Mouse (Mus musculus) heart, postnatal 10 days (tissue): ENCODE measurements around the gene Zc3h12d. TPM values are rescaled to one million over a fixed set of nuclear protein-coding genes. Genes with fewer than 3 reads are reported as not detected.

Experiments
- DNase-seq, 2 experiments: peaks; one replicate each; pipeline ENCODE4 v3.0.0; 2021
- intact Hi-C: fragments of 180-260 bp; cut with DNase I; formaldehyde crosslinking; loops from one replicate; pipeline ENCODE4 v1.15.1; 2025
- total RNA-seq, 2 experiments: library from RNA; stranded (reverse); gene quantifications; 2 replicates each; pipeline ENCODE4 v1.2.3; 2021

Zc3h12d gene
- total RNA-seq = under 1 TPM; 0.17 to 0.25 TPM

DNA sequence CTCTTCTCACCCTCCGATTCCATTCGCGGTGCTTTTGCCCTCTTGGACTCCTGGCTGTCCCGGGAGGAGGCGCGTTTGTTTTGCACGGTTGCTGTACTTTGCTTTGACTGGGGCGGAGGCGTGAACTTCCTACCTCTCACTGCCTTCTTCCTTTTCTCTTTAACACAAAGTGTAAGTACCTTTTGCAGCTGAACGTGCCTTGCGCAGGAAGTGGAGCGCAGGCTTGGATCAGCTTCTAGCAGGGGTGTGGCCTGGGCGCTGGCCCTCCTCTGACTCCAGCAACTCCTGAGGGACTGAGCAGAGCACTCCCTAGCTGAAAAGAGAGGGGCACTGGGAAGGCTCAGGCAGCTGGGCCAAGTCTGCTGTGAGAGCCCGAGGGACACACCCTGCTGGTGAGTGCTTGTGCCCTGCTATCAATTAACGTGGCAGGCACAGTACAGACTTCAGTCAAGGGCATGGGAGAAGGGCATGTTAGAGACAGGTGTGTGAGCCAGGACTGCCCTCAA is at the start of gene Zc3h12d:
TSS of gene Zc3h12d (plus strand) at position 300 of the 506 bp plus-strand sequence.
- DNase-seq = peak; percentile 52
- intact Hi-C loops = no loop called here

DNA sequence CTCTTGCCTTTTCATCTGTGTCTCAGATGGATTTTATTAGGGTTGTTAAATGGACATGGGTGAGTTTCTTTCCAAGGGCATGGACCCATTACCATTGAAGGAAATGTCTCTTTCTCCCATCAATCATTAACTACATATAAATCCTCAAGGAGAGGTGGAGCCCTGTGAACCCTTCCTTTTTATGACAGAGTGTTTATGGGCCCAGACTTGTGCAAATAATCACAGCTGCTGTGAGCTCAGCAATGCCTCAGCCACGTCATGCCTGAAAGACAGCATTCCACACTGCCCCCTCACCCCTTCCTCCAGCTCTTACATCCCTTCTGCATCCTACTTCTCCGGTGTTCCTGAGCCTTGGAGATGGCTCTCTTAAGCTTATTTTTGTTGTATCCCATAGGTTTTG is 45.0 kb upstream of the Zc3h12d start:
- intact Hi-C loops = no loop called here
- no peak for DNase-seq

DNA sequence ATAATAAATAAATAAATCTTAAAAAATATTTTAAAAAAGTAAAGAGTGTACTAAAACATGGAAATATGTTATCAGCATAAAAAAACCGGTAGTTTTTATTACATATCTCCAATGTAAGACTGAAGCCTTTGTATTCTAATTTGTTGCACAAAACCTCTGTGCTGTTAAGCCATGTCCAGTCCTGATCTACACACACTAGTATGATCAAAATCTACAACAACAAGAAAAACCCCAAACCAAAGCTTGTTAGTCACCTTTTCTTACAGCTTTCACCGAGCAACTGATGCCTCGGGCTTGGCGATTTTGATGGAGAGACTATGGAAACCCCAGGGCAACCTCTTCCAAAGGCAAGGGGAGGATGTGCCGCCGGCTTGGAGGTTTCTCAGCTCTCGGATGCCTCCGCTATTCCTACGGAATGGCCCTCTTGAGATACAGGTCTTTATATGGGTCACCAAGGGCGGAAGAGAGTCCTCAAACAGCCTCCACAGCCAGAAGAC is 40.0 kb upstream of the Zc3h12d start:
- DNase-seq = no peak
- intact Hi-C loops = no loop called here

DNA sequence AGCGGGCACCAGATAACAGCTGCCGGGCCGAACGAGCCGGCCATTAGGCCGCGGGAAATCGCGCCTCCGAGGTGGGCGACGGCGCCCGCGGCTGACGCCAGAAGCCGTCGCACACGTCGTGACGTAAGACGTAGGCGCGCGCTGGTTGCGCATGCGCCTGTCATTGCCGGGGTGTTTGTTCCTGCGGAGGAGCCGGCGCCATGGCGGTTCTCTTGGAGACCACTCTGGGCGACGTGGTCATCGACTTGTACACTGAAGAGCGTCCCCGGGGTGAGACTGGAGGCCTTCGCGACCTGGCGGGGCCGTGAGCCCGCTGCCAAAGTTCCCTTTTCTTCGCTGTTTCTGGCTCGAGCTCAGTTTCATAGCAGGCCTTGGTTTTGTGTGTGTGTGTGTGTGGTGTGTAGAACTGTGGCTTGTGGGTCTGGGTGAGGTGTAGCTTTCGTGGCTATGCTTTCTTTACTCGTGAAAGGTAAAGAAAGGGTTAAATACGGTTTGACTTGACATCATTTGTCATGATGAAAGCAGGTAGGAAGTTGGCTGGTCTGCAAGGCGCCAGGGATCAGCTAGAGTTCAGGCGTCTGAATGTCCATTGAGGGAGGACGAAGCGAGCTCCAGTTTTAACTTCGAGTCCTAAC is 39.4 kb upstream of the Zc3h12d start, which contains the start of the genes Ginm1 and Ppil4:
TSS of gene Ginm1 (minus strand) at position 74 of the 635 bp plus-strand sequence.
TSS of gene Ppil4 (plus strand) at position 141 of the 635 bp plus-strand sequence.
- intact Hi-C loops = no loop called here
- DNase-seq = peak; percentile 91 to 94

DNA sequence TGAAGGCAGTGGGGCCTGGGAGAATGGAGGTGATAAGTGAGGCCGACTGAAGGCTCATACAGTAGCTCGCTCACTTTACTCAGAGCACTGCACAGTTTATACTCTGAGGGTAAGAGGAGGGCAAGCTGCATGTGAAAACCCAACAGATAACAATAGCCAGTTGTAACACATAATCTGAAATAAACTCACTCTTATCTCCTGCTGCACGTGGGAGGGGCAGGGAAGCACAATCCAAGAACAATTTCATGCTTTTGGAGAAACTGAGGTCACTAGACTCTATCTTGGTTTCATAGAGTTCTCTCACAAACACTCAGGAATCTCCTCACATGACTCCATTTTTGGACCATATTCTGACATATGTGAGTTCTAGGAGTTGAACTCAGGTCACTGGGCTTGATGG is 31.0 kb upstream of the Zc3h12d start:
- intact Hi-C loops = no loop called here
- no peak for DNase-seq

DNA sequence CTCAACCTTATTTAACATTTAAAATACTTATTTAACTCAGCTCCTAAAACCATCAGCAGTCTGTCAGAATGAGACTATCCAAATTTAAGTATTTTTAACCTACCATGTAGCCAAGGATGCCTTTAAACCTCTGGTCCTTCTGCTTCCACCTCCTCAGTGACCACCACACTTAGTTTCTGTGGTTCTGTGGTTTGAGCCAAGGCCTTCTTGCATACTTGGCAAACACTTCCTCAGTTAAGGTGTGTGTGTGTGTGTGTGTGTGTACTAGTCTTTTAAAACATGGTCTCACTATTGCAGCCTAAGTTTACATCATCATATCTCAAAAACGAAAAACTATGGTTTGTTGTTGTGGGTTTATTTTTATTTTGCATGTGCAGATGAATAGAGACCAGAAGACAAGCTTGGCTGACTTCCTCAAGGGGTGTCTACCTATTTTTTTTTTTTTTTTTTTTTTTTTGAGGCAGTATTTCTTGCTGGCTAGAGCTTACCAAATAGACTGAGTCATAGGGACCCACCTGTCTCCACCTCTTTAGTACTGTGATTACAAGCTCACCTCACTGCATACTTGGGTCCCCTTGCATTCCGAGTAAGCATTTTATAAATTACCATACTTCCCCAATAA is 29.6 kb upstream of the Zc3h12d start:
- intact Hi-C loops = no loop called here
- DNase-seq = no peak

DNA sequence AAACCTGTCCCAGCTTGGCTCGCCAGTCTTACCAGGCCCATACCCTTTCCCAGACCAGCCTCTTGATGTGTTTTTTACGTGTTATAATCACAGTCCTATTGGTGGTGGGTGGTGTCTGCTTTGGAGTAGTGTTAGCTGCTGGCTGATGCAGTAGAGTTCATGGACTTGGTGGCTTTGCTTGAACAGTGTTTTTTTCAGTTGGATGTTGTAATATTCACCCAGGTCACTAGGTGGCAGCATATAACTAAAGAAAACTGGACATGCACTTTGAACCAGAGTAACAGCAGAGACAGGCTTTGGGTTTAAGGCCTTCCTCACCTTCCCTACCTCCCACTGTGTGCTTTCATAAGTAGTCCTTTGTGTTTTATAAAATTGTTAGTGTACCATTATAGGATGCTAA is 22.3 kb upstream of the Zc3h12d start:
- intact Hi-C loops = loop anchor here (1.0 kb wide), 3 partner anchors 73 to 430 kb away; no protein-coding TSS in a partner anchor
- peak; percentile 73 to 83 for DNase-seq

DNA sequence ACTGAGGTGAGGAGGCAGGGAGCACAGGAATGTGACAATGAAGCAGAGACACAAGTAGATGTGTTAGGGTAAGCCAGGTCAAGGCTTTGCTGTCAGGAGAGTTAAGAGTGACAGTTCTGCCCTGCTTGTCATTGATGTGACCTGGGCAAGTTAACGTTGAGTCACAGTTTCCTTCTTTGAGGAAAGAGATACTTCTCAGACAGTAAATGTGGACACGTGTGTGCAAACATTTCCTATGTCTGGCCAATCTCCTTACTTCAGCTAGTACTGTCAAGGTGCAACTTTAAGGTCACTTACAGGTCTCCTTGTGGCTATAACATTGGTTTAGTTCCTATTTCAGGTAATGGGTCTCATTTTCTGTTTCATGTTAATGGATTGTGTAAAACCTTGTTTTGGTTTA is 15.8 kb upstream of the Zc3h12d start:
- intact Hi-C loops = no loop called here
- DNase-seq = no peak

DNA sequence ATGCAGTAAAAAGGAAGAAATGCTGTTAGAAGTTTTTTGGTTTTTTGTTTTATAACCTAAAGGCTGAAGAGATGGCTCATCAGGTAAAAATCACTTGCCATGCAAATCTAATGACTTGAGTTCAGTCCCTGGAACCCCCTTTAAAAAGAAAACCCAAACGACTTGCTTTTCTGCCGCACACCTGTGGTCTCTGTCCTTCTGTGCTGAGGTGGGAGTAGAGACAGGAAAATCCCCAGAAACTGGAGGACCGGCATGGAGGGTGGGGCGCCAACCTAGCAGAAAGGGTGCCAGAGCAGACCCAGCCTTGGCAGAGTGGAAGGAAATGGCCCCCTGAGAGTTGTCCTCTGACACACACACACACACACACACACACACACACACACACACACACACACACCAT is 13.6 kb upstream of the Zc3h12d start:
- no peak for DNase-seq
- intact Hi-C loops = no loop called here

DNA sequence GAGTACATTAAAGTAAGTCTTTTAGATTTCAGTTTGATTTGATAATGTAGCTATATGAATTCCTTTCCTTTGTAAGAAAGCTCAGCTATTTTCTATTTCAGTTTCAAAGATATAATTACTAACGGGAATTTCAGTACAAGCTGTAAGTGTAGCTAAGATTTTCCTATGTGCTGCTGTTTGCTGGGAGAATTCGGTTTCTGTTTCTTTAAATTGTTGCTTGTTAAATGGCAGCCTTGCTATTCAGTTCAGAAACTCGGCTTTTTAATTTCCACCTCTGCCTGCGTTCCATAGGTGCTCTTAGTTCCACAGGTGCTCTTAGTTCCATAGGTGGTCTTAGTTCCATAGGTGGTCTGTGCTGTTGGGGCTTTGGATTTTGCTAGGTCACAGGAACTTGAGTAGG is 13.1 kb upstream of the Zc3h12d start:
- intact Hi-C loops = no loop called here
- no peak for DNase-seq

DNA sequence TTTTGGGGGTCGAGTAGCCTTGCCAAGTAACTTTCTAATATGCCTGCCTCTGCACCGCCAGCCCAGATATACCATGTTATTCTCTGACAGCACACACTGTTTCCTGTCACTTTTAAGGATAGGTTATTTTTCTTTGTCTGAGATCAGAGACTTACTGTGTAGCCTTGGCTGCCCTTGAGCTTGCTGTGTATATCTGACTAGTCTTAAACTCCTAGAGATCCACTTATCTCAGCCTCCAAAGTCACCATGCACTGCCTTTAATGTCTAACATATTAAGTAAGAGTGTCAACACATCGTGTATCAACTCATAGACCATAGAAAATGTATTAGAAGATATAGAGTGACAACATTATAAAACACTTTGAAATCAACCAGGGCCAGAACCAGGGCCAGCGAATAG is 12.7 kb upstream of the Zc3h12d start:
- intact Hi-C loops = no loop called here
- DNase-seq = no peak

DNA sequence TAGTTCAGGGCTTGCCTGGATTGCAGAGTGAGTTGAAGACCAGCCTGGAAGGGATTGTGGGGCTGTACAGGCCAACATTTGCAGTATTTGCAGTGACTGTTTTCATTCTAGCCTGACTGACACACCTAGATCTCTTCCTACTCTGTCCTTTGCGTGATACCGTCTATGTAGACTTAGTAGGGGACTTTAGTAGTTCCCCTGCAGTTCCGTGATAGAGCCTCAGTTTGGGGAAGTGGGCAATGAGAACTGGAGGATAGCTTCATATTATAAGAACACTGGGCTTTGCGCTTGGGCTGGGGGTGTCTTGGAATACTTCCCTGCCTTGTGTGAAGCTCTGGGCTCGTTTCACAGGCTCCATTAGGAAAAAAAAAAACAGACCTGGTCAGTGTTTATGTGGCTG is 12.1 kb upstream of the Zc3h12d start:
- intact Hi-C loops = no loop called here
- DNase-seq = no peak

DNA sequence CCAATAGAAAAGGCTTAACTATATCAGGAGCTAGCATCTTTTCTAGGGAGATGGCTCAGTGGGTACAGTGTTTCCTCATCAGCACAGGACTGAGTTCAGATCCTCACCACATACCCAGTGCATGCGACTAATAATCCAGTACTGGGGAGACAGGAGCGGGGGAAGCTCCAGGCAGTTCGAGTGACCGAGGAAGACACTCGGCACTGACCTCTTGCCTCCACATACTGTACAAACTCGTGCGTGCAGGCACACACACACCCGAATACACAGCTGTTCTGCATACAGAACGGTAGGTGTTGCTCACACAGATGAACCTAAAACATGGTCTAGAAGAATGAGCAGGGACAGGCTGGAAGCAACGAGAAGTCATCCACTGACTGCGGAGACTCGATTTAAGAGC is 10.3 kb upstream of the Zc3h12d start:
- intact Hi-C loops = no loop called here
- DNase-seq = no peak

DNA sequence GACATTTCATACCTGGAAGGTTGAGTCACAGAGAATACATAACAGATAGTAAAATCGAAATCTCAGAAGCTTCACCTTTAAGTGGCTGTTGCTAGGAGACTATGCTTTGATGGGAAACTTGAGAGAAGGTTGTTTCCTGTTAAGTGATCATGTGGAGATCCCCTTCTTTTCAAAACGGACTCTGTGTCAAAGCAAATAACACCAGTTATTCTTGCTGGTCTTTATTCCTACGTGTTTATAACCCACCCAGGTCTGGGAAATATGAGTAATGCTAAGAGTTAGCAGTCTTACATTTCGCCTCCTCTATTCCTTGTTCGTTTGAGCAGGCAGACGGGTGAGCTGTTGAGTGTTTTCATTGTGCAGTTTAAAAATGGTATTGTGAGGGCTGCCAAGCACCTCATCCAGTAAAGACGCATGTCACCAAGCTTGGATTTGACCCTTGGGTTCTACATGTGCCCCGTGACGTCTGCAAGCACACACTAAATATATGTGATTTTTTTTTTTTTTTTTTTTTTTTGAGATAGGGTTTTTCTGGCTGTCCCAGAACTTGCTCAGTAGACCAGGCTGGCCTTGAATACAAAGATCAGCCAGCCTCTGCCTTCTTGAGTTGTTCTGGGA is 7.5 kb upstream of the Zc3h12d start:
- no peak for DNase-seq
- intact Hi-C loops = no loop called here

DNA sequence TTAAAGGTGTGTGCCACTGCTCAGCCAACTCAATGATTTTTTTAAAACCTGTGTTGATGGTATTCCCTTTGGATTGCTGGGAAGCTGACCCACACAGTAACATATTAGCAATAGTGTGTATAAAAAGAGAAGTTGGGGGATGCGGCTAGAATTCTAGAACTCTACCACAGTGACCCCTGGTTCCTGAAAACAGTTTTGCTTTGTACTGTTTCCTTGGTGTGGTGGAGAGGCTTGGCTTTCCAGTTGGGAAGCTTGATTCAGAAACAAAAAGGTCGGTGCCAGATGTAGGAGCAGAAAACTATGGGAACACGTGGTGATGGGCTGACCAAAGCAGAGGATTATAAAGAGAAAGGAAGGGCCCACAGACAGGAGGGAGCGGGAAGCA is 7.0 kb upstream of the Zc3h12d start:
- DNase-seq = no peak
- intact Hi-C loops = no loop called here

DNA sequence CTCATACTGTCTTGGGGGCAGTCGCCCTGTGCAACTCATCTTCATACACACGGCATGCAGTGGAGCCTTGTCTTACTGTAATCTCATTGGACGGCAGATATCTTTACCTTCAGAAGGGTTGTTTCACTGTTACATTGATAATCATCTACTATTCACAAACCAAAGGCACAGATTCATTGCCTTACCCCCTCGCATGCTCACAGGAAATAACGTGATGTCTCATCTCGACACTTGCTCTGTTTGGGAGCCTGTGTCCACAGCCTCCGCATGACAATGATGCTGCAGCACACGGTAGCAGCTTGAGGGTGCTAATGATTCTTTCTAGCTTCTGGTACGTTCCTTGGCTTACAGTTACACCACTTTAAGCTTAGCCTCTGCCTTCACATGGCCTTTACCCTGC is 6.2 kb upstream of the Zc3h12d start:
- DNase-seq = no peak
- intact Hi-C loops = no loop called here

DNA sequence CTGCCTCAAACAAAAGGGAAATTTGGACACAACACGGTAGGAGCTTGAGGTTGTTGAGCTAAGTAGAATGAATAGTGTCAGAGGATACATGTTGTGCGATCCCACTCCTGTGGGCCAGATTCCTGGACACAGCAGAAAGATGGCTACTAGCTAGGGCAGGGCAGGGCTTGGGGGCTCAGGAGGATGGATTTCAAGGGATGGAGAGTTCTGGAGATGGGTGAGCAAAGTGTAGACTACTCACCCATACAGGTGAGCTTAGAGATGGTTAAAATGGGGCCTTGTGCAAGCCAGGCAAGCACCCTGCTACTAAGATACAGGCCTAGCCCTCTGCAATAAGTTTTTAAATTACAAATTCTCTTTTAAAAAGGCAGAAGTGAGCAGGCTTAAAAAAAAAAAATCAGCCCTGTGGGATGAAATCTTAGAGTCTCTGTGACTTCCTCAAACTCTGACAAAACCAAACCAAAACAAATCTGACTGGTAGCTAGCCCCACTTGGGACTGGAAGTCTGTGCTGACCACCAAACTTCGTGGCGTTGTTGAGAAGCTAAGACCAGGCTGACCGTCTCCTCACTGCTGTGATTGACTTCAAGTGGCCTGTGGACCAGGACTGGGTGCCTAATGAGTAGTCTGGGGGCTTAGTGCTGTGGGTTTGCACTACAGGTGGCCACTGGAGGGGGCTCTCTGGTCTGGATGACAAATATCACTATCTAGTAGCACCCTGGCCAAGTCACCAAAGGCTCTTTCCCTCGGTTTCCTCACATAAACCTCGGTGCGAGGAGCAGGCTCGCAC is 1.3 kb downstream of the Zc3h12d start:
- no peak for DNase-seq
- intact Hi-C loops = no loop called here

DNA sequence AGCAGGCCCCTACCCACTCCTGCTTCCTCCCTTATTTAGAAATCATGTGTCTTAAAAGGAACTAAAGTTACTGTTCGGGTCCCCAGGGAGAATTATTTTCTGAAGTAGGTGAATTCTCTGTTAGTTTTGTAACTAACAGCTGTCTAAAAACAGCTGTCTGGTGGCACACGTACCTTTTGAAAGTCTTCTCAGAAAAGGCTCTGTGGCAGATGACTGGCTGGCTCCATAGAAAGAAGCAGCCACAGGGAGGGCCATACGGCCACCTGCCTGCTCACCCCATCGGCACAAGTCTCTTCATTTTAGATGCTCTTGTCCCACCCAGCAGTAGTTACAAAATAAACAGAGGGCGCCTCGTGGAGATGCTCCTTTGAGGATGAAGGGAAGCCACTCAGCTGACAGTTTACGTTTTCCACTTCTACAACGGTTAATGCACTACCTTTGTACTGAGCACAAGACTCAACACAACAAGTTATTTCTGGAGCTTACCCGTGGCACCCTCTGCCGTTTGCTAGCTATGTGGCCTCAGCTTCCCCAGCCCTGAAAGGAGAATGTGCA is 2.5 kb downstream of the Zc3h12d start:
- intact Hi-C loops = no loop called here
- DNase-seq = no peak

DNA sequence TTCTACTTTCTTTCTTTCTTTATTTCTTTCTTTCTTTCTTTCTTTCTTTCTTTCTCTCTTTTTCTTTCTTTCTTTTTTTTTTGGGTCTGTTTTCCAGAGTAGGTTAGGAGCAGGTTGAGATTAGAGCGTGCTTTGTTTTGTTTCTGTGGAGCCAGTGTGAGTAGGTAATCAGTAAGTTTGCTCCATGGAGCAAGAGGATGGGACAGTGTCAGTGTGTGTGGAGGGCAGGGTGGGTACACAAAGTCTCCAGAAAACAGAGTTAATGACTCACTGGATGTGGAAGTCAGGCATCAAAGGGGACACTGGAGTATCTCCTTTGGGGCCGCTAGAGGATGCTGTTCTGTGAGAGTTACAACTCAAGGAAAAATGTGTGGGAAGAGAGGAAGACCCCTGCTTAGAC is 4.6 kb downstream of the Zc3h12d start:
- intact Hi-C loops = no loop called here

DNA sequence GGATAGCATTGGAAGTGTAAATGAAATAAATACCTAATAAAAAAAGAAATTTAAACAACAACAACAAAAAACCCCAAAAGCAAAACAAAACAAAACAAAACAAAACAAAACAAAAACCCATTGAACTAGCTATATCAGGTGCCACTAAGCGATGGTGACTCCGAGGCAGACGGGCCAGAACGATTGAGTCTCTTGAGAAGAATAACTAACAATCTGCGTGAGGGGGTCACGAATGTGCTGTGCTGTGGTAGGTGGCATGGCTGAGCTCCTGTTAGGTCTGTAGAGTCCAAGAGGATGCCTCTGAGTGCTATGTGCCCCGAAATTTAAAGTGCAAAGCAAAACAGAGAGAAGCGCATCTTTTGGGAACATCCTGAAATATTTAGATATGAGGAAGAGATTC is 5.2 kb downstream of the Zc3h12d start:
- no peak for DNase-seq
- intact Hi-C loops = no loop called here

More for the DNA sequence above, 4.6 kb downstream of the Zc3h12d start:
- no peak for DNase-seq

DNA sequence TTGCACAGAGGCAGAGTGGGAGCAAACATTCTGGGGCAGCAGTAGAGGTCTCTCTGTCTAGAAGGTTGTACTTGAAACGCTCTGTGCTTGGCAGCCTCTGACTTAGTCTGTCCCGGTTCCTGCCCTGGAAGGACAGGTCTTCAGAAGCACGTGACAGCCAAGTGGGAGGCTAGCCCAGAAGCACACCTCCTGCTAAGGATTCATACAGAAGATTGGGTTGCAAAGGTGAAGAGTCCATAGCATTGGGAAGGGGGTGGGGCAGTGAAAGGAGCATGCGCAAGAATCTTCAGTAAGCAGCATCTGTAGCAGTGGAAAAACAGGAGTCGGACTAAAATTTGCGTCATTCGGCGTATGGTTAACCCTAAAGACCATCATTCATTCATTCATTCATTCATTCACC is 5.8 kb downstream of the Zc3h12d start:
- no peak for DNase-seq
- intact Hi-C loops = no loop called here
